Mouse (Mus musculus): Measurements from ENCODE around the gene Map4k2. TPM values are rescaled to one million over a fixed set of nuclear protein-coding genes. Genes with fewer than 3 reads are reported as not detected.

The Map4k2 gene
- polyA plus RNA-seq, 1 experiment from 2014 or later = 20.1 TPM

GRCm38 (mm10) chr19:6339191-6339590 lies 1.7 kb upstream of the Map4k2 start:
- H3K4me1 ChIP-seq (ENCODE audit: control insufficient read depth, insufficient read depth, low read length) = peaks cover 34% of the 10 kb centered on the region
- H3K36me3 ChIP-seq (ENCODE audit: control insufficient read depth, insufficient read depth, low read length) = peaks cover 30% of the 10 kb centered on the region
- no peak overlapping the region for H3K4me3 ChIP-seq (ENCODE audit: low read depth, low read length)
- H3K9me3 ChIP-seq (replicated peaks; ENCODE audit: control insufficient read depth, low read length, poor library complexity, severe bottlenecking) = no peaks in the 10 kb centered on the region
- H3K27me3 ChIP-seq (ENCODE audit: control insufficient read depth, insufficient read depth, low read depth, low read length) = no peaks in the 10 kb centered on the region
- 97% methylated on average over 6 of the region's 6 CpGs for WGBS
- no peak overlapping the region for H3K4me2 ChIP-seq (ENCODE audit: low read length)
- no peak for ATAC-seq
- H3K27ac ChIP-seq (ENCODE audit: low read length) = no peak overlapping the region
- no peak overlapping the region for H3K9ac ChIP-seq (ENCODE audit: low read depth, low read length)

GRCm38 (mm10) chr19:6339890-6340504 lies 938 bp upstream of the Map4k2 start:
- H3K4me1 ChIP-seq (ENCODE audit: control insufficient read depth, insufficient read depth, low read length) = peaks cover 31% of the 10 kb centered on the region
- H3K27me3 ChIP-seq (ENCODE audit: control insufficient read depth, insufficient read depth, low read depth, low read length) = no peaks in the 10 kb centered on the region
- no peak overlapping the region for H3K9ac ChIP-seq (ENCODE audit: low read depth, low read length)
- ATAC-seq = no peak
- H3K9me3 ChIP-seq (replicated peaks; ENCODE audit: control insufficient read depth, low read length, poor library complexity, severe bottlenecking) = no peaks in the 10 kb centered on the region
- no peak overlapping the region for H3K4me3 ChIP-seq (ENCODE audit: low read depth, low read length)
- H3K27ac ChIP-seq (ENCODE audit: low read length) = no peak overlapping the region; the same call in 1 of the 2 replicates
- WGBS = 66% methylated on average over 15 of the region's 15 CpGs
- H3K36me3 ChIP-seq (ENCODE audit: control insufficient read depth, insufficient read depth, low read length) = peaks cover 36% of the 10 kb centered on the region
- H3K4me2 ChIP-seq (ENCODE audit: low read length) = peak overlapping the region; percentile 77

- peak overlapping the region; percentile 29; the same call in 1 of the 2 replicates for H3K27ac ChIP-seq (ENCODE audit: low read length)
- peak overlapping the region; percentile 77 for H3K4me2 ChIP-seq (ENCODE audit: low read length)
- 11% methylated on average over 23 of the region's 23 CpGs for WGBS
- peak overlapping the region; percentile 51 for H3K4me3 ChIP-seq (ENCODE audit: low read depth, low read length)
- H3K9ac ChIP-seq (ENCODE audit: low read depth, low read length) = peak overlapping the region; percentile 74
- peaks cover 50% of the 10 kb centered on the region for H3K36me3 ChIP-seq (ENCODE audit: control insufficient read depth, insufficient read depth, low read length)
- no peaks in the 10 kb centered on the region for H3K9me3 ChIP-seq (replicated peaks; ENCODE audit: control insufficient read depth, low read length, poor library complexity, severe bottlenecking)
- ATAC-seq = no peak; the same call in 1 of the 2 replicates
- peaks cover 21% of the 10 kb centered on the region for H3K4me1 ChIP-seq (ENCODE audit: control insufficient read depth, insufficient read depth, low read length)
- H3K27me3 ChIP-seq (ENCODE audit: control insufficient read depth, insufficient read depth, low read depth, low read length) = no peaks in the 10 kb centered on the region
Measured at GRCm38 (mm10) chr19:6341453-6342077, 630 bp downstream of the Map4k2 start.

- Histone ChIP-seq H3K27ac (ENCODE audit: low read length) (no peak overlapping the region), H3K4me2 (ENCODE audit: low read length) (peak overlapping the region; percentile 77; the same call in 1 of the 2 replicates), H3K9me3 (replicated peaks; ENCODE audit: control insufficient read depth, low read length, poor library complexity, severe bottlenecking) (no peaks in the 10 kb centered on the region), H3K9ac (ENCODE audit: low read depth, low read length) (no peak overlapping the region), H3K4me1 (ENCODE audit: control insufficient read depth, insufficient read depth, low read length) (peaks cover 13% of the 10 kb centered on the region), H3K27me3 (ENCODE audit: control insufficient read depth, insufficient read depth, low read depth, low read length) (no peaks in the 10 kb centered on the region), H3K4me3 (ENCODE audit: low read depth, low read length) (no peak overlapping the region), H3K36me3 (ENCODE audit: control insufficient read depth, insufficient read depth, low read length) (peaks cover 59% of the 10 kb centered on the region)
- 77% methylated on average over 5 of the region's 5 CpGs for WGBS
- ATAC-seq = no peak
Measured at GRCm38 (mm10) chr19:6342276-6342933, 1.5 kb downstream of the Map4k2 start.

GRCm38 (mm10) chr19:6343066-6343925 lies 2.4 kb downstream of the Map4k2 start:
- H3K36me3 ChIP-seq (ENCODE audit: control insufficient read depth, insufficient read depth, low read length) = peaks cover 54% of the 10 kb centered on the region
- H3K4me3 ChIP-seq (ENCODE audit: low read depth, low read length) = no peak overlapping the region
- no peaks in the 10 kb centered on the region for H3K27me3 ChIP-seq (ENCODE audit: control insufficient read depth, insufficient read depth, low read depth, low read length)
- 93% methylated on average over 19 of the region's 19 CpGs for WGBS
- H3K9ac ChIP-seq (ENCODE audit: low read depth, low read length) = no peak overlapping the region
- no peak for ATAC-seq
- H3K9me3 ChIP-seq (replicated peaks; ENCODE audit: control insufficient read depth, low read length, poor library complexity, severe bottlenecking) = no peaks in the 10 kb centered on the region
- H3K27ac ChIP-seq (ENCODE audit: low read length) = no peak overlapping the region
- no peak overlapping the region for H3K4me2 ChIP-seq (ENCODE audit: low read length)
- peaks cover 11% of the 10 kb centered on the region; the same call in 1 of the 2 replicates for H3K4me1 ChIP-seq (ENCODE audit: control insufficient read depth, insufficient read depth, low read length)

- Histone ChIP-seq H3K27ac (ENCODE audit: low read length) (no peak overlapping the region), H3K4me1 (ENCODE audit: control insufficient read depth, insufficient read depth, low read length) (peaks cover 11% of the 10 kb centered on the region; the same call in 1 of the 2 replicates), H3K9me3 (replicated peaks; ENCODE audit: control insufficient read depth, low read length, poor library complexity, severe bottlenecking) (no peaks in the 10 kb centered on the region), H3K9ac (ENCODE audit: low read depth, low read length) (no peak overlapping the region), H3K27me3 (ENCODE audit: control insufficient read depth, insufficient read depth, low read depth, low read length) (no peaks in the 10 kb centered on the region), H3K36me3 (ENCODE audit: control insufficient read depth, insufficient read depth, low read length) (peaks cover 49% of the 10 kb centered on the region), H3K4me3 (ENCODE audit: low read depth, low read length) (no peak overlapping the region), H3K4me2 (ENCODE audit: low read length) (no peak overlapping the region)
- no peak for ATAC-seq
- 90% methylated on average over 5 of the region's 5 CpGs for WGBS
Measured at GRCm38 (mm10) chr19:6343996-6344395, 3.1 kb downstream of the Map4k2 start.

GRCm38 (mm10) chr19:6346023-6346422 lies 5.1 kb downstream of the Map4k2 start:
- Histone ChIP-seq H3K36me3 (ENCODE audit: control insufficient read depth, insufficient read depth, low read length) (peaks cover 43% of the 10 kb centered on the region), H3K4me2 (ENCODE audit: low read length) (no peak overlapping the region), H3K27ac (ENCODE audit: low read length) (no peak overlapping the region), H3K4me3 (ENCODE audit: low read depth, low read length) (no peak overlapping the region), H3K27me3 (ENCODE audit: control insufficient read depth, insufficient read depth, low read depth, low read length) (no peaks in the 10 kb centered on the region), H3K9ac (ENCODE audit: low read depth, low read length) (no peak overlapping the region), H3K4me1 (ENCODE audit: control insufficient read depth, insufficient read depth, low read length) (peaks cover 4% of the 10 kb centered on the region; the same call in 1 of the 2 replicates), H3K9me3 (replicated peaks; ENCODE audit: control insufficient read depth, low read length, poor library complexity, severe bottlenecking) (no peaks in the 10 kb centered on the region)
- WGBS = 95% methylated on average over 5 of the region's 5 CpGs
- no peak for ATAC-seq

GRCm38 (mm10) chr19:6346661-6347060 lies 5.7 kb downstream of the Map4k2 start:
- peaks cover 43% of the 10 kb centered on the region for H3K36me3 ChIP-seq (ENCODE audit: control insufficient read depth, insufficient read depth, low read length)

More at GRCm38 (mm10) chr19:6346661-6347060, 5.7 kb downstream of the Map4k2 start:
- Histone ChIP-seq H3K27ac (ENCODE audit: low read length) (no peak overlapping the region), H3K9me3 (replicated peaks; ENCODE audit: control insufficient read depth, low read length, poor library complexity, severe bottlenecking) (no peaks in the 10 kb centered on the region), H3K9ac (ENCODE audit: low read depth, low read length) (no peak overlapping the region), H3K4me1 (ENCODE audit: control insufficient read depth, insufficient read depth, low read length) (no peaks in the 10 kb centered on the region), H3K27me3 (ENCODE audit: control insufficient read depth, insufficient read depth, low read depth, low read length) (no peaks in the 10 kb centered on the region), H3K4me3 (ENCODE audit: low read depth, low read length) (no peak overlapping the region), H3K4me2 (ENCODE audit: low read length) (no peak overlapping the region)
- no peak for ATAC-seq
- 88% methylated on average over 10 of the region's 10 CpGs for WGBS
